Mouse (Mus musculus) midbrain, embryonic 12.5 days (tissue): Measurements from ENCODE around the gene B4galt1. TPM values are rescaled to one million over a fixed set of nuclear protein-coding genes. Genes with fewer than 3 reads are reported as not detected.

Experiments used
- ATAC-seq: fragments of 200-750 bp; cut with Nextera tagmentation; 2 replicates; pipeline ENCODE4 v1.8.0; 2017; ENCODE audit warnings: low read depth, moderate TSS enrichment, moderate library complexity; ENCODE audit not compliant: low FRiP score
- H3K27ac ChIP-seq: fragments of 300-500 bp; sonication (generic); replicated peaks from 2 replicates; pipeline ENCODE4 v1.5.1; 2016; ENCODE audit warnings: mild to moderate bottlenecking
- H3K27me3 ChIP-seq: fragments of 300-500 bp; sonication (generic); 2 replicates; pipeline ENCODE4 v1.6.1; 2016; ENCODE audit warnings: mild to moderate bottlenecking
- H3K36me3 ChIP-seq: fragments of 300-500 bp; sonication (generic); 2 replicates; pipeline ENCODE4 v1.6.1; 2016
- H3K4me1 ChIP-seq: fragments of 300-500 bp; sonication (generic); 2 replicates; pipeline ENCODE4 v1.6.1; 2016
- H3K4me2 ChIP-seq: fragments of 300-500 bp; sonication (generic); replicated peaks from 2 replicates; pipeline ENCODE4 v1.6.1; 2016; ENCODE audit warnings: mild to moderate bottlenecking, moderate library complexity
- H3K4me3 ChIP-seq: fragments of 300-500 bp; sonication (generic); 2 replicates; pipeline ENCODE4 v1.5.1; 2016; ENCODE audit warnings: mild to moderate bottlenecking
- H3K9ac ChIP-seq: fragments of 300-500 bp; sonication (generic); replicated peaks from 2 replicates; pipeline ENCODE4 v1.6.1; 2016; ENCODE audit warnings: mild to moderate bottlenecking, moderate library complexity
- H3K9me3 ChIP-seq: fragments of 300-500 bp; sonication (generic); 2 replicates; pipeline ENCODE4 v1.6.1; 2016; ENCODE audit warnings: mild to moderate bottlenecking
- WGBS: fragments of 180-500 bp; shearing (Covaris S2); methylation state at CpG from one replicate; pipeline ENCODE4 v1.1.7; 2016; 5-methylcytosine and 5-hydroxymethylcytosine counted together
- polyA plus RNA-seq: library from polyadenylated mRNA; unstranded; fragments of >200 nt; fragmentation: Nextera tagmentation; extraction: Ambion mirVana; gene quantifications from 2 replicates; pipeline ENCODE4 v1.2.1, GENCODE M21; 2016

The B4galt1 gene
- polyA plus RNA-seq, 1 experiment from 2014 or later, result 15.2 TPM

DNA sequence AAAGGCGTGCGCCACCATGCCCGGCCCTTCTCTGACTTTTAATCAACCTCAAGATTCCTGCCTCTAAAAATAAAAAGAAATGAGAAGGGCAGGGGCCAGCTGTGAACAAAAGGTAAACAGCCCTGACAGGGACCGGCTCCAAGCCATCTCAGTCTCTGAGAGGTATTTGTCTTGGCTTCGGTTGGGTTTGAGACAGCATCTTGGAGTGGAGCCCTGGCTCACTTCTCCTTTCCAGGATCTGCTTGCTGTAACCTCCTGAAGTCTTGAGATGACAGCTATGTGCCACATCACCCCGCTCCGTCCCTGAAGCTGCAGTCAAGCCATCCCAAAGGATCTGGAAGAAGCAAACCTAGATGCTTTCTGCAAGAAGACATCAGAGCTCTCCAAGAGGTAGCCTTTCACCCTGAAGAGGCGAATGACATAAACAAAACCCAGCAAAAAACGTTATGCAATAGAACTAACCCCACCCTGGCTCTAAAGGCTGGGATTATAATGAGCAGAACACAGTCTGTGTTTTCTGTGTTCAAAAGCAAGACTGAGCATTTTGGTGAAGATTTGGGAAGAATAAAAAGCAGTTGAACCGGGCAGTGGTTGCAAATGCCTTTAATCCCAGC, 69.1 kb downstream of the B4galt1 start:
- H3K36me3 ChIP-seq, result no peaks in the 10 kb centered on the region
- no peak overlapping the region for H3K4me2 ChIP-seq
- no peak overlapping the region for H3K4me3 ChIP-seq
- no peaks in the 10 kb centered on the region for H3K4me1 ChIP-seq
- H3K27ac ChIP-seq, result no peak overlapping the region
- H3K9me3 ChIP-seq, result no peaks in the 10 kb centered on the region
- H3K9ac ChIP-seq, result no peak overlapping the region
- WGBS, result 85% methylated on average over 10 of the region's 10 CpGs
- ATAC-seq, result no peak
- no peaks in the 10 kb centered on the region for H3K27me3 ChIP-seq

DNA sequence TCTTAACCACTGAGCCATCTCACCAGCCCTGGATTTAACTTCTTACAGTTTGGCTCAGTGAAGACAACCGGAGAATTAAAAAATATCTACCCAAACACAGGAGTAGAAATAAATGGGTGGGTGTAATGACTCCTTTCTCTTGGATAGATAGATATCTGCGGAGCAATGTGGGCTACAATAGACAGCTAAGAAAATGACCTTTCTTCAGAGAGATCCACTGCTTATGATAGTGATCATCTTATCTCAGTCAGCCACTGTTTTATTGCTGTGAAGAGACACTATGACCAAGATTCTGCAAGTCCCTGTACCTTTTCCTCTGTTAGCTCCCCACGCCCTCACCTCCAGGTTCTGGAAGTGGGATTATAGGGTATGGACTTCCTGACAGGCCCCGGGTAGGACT, 70.8 kb downstream of the B4galt1 start:
- H3K27me3 ChIP-seq, result no peaks in the 10 kb centered on the region
- ATAC-seq, result no peak
- no peaks in the 10 kb centered on the region for H3K4me1 ChIP-seq
- no peaks in the 10 kb centered on the region for H3K36me3 ChIP-seq
- no peak overlapping the region for H3K4me3 ChIP-seq
- H3K4me2 ChIP-seq, result no peak overlapping the region
- no peaks in the 10 kb centered on the region for H3K9me3 ChIP-seq
- no peak overlapping the region for H3K27ac ChIP-seq
- no peak overlapping the region for H3K9ac ChIP-seq
- 90% methylated on average over 4 of the region's 4 CpGs for WGBS

DNA sequence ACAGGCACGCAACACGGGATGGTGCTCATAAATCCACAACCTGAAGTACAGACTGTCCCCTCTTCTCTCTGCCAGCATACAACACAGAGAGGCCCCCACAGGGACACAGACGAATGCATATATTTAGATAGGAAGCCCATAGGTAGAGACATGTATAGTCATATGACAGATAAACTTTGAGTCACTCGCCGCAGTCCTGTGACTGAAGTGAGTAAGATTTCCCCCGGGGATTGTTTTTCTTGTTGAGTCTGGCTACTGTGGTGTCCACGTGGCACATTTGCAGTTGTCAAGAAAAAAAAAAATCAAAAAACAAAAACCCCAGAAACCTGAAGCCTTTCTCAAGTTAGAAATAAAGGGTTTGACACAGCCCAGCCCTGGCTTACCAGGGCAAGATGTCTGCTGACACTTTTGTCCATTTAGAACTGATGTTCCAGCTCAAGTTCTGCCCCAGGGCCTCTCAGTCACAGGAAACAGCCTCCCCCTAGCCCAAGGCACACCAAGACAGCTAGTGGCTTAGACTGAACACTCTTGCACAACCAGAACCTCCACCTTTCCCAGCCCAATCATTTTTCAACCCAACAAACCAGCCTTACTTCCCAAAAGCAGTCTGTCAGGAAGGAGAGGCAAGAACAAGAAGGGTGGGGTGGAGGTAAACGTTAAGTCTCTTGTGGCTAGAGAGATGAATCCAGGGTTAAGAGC, 71.9 kb downstream of the B4galt1 start:
- Histone ChIP-seq H3K36me3 (no peaks in the 10 kb centered on the region), H3K9ac (no peak overlapping the region), H3K27ac (no peak overlapping the region), H3K4me3 (no peak overlapping the region), H3K9me3 (no peaks in the 10 kb centered on the region), H3K27me3 (no peaks in the 10 kb centered on the region), H3K4me2 (no peak overlapping the region), H3K4me1 (no peaks in the 10 kb centered on the region)
- no peak for ATAC-seq
- 80% methylated on average over 8 of the region's 8 CpGs for WGBS

DNA sequence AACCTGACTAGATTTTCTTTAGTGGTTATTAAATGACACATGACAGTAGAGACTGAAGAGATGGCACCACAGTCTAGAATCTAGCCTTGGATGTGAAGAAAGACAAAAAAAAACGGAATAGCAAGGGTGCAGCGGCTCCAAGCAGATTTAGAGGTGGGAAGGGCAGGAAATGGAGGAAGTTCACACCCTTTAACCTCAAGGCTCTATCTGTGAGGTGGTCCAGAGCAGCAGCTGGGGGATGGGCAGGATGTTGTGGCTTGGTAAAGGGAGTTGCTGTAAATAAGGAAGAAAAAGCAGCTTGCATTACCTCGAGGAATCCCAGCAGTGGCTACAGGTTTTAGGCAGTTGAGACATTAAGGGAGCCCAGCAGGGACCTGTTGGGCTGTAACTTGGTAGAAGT, 72.7 kb downstream of the B4galt1 start:
- Histone ChIP-seq H3K4me1 (no peaks in the 10 kb centered on the region), H3K4me3 (no peak overlapping the region), H3K4me2 (no peak overlapping the region), H3K9ac (no peak overlapping the region), H3K9me3 (no peaks in the 10 kb centered on the region), H3K27ac (no peak overlapping the region), H3K27me3 (no peaks in the 10 kb centered on the region), H3K36me3 (no peaks in the 10 kb centered on the region)
- 48% methylated on average over 3 of the region's 3 CpGs for WGBS
- no peak for ATAC-seq

DNA sequence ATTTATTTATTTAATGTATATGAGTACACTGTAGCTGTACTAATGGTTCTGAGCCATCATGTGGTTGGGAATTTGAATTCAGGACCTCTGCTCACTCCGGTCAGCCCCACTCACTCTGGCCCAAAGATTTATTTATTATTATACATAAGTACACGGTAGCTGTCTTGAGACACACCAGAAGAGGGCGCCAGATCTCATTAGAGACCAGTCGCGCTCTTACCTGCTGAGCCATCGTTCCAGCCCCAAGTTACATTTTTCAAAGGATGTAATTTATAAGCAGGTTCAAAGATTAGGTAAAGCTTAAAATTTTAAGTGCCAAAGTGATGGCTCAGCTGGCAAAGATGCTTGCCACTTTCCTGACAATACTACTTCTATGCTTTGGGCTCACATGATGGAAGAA, 75.1 kb downstream of the B4galt1 start:
- H3K27me3 ChIP-seq, result peaks cover 4% of the 10 kb centered on the region

DNA sequence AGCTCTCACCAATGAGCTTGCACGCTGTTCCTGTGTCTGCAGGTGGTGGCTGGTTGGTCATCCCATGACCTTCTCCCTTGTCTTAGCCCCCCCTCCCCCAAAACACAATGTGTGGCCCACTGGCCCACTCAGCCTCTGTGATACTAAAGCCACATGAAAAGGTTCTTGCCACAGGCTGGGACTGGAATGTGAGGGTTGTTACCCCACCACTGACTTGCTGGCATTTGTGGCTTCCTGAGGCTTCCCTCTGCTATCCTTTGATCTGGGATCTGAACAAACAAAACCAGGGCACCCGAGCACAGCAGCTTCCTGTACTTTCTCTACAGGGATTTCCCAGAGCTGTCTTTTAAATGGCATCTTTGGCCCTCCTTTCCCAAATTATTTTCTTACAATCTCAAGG, 76.7 kb downstream of the B4galt1 start:
- H3K27ac ChIP-seq, result no peak overlapping the region
- peaks cover 9% of the 10 kb centered on the region for H3K4me1 ChIP-seq
- no peaks in the 10 kb centered on the region for H3K9me3 ChIP-seq
- no peak for ATAC-seq
- H3K27me3 ChIP-seq, result peaks cover 4% of the 10 kb centered on the region
- H3K36me3 ChIP-seq, result no peaks in the 10 kb centered on the region
- 16% methylated on average over 2 of the region's 2 CpGs for WGBS
- no peak overlapping the region for H3K4me2 ChIP-seq
- H3K4me3 ChIP-seq, result no peak overlapping the region
- H3K9ac ChIP-seq, result no peak overlapping the region

More for the DNA sequence above, 75.1 kb downstream of the B4galt1 start:
- Histone ChIP-seq H3K9me3 (no peaks in the 10 kb centered on the region), H3K4me3 (no peak overlapping the region), H3K4me1 (peaks cover 5% of the 10 kb centered on the region), H3K27ac (no peak overlapping the region), H3K9ac (no peak overlapping the region), H3K36me3 (no peaks in the 10 kb centered on the region), H3K4me2 (no peak overlapping the region)
- ATAC-seq, result no peak
- 88% methylated on average over 6 of the region's 6 CpGs for WGBS

DNA sequence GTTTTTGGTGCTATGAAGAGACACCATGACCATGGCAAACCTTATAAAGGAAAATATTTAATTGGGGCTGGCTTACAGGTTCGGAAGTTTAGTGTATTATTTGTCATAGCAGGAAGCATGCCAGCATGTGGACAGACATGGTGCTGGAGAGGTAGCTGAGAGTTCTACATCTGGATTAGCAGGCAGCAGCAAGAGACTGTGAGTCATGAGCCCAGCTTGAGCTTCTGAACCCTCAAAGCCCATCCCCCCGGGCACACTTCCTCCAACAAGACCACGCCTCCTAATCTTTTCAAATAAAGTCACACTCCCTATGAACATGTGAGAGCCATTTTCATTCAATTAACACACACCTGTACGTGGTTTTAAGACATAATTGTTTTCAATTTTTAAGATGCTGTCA, 77.4 kb downstream of the B4galt1 start:
- ATAC-seq, result no peak
- H3K9ac ChIP-seq, result no peak overlapping the region
- no peak overlapping the region for H3K4me3 ChIP-seq
- H3K36me3 ChIP-seq, result no peaks in the 10 kb centered on the region
- 85% methylated on average over 4 of the region's 4 CpGs for WGBS
- H3K9me3 ChIP-seq, result no peaks in the 10 kb centered on the region
- H3K4me1 ChIP-seq, result peaks cover 9% of the 10 kb centered on the region
- no peak overlapping the region for H3K4me2 ChIP-seq
- no peak overlapping the region for H3K27ac ChIP-seq
- H3K27me3 ChIP-seq, result peaks cover 4% of the 10 kb centered on the region

DNA sequence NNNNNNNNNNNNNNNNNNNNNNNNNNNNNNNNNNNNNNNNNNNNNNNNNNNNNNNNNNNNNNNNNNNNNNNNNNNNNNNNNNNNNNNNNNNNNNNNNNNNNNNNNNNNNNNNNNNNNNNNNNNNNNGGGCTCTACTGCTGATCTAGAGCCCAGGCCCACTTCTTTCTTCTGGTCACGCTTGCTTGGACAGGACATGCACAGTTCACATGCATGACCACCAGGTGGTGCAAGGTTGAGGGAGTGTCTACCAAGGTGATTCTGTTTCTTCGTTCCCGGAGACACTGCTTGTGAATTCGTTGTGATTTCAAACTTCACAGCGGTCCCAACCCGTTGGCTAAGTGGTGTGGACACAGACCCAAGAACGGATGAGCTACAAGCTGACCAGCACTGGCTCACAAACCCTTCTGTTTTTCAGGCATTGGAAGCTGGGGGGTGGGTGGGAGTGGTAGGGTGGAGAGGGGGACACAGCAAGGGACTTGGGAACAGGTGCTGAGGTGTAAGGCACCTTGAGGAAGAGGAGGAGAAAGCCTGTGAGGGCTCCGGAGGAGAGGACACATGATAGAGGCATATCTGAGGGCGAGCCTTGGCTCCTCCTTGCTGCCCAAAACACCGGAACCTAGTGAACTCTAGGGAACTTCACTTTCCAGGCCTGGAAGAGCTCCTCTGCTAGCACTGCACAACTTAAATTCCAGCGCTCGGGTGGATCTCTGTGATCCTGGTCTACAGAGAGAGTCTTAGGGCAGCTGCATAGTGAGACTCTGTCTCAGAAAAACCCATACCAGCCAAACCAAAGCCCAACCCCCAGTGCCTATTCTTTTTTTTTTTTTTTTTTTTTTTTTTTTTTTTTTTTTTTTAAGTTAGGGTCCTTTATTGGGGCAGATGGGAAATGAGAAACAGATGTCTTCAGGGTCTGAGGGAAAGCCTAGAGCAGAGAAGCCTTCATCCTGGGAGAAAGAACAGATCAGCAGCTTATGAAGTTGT, 79.2 kb downstream of the B4galt1 start:
- ATAC-seq, result no peak; the same call in none of the 2 replicates
- H3K36me3 ChIP-seq, result no peaks in the 10 kb centered on the region
- H3K9ac ChIP-seq, result peak overlapping the region; percentile 31; the same call in 1 of the 2 replicates
- peaks cover 4% of the 10 kb centered on the region for H3K27me3 ChIP-seq
- no peaks in the 10 kb centered on the region for H3K9me3 ChIP-seq
- H3K4me3 ChIP-seq, result no peak overlapping the region
- H3K4me1 ChIP-seq, result peaks cover 9% of the 10 kb centered on the region
- H3K4me2 ChIP-seq, result peak overlapping the region; percentile 41
- no peak overlapping the region for H3K27ac ChIP-seq
- WGBS, result 28% methylated on average over 12 of the region's 12 CpGs

DNA sequence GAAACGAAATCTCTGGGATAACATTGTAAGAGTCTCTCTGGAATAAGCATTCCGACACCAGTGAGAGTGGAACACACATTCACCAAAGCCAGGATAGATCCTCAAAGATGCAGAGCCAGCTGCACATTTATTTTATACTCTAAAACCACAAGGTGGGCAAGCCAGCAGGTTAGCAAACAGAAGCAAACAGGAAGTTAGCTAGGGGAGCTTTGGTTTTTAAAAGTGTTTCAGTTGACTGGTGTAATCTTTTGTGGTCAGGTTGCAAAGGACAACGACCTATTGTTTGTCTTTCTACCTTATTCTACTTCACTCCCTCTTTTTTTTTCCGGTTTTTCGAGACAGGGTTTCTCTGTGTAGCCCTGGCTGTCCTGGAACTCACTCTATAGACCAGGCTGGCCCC, 93.9 kb downstream of the B4galt1 start:
- ATAC-seq, result no peak
- peaks cover 3% of the 10 kb centered on the region; the same call in 1 of the 2 replicates for H3K27me3 ChIP-seq
- no peak overlapping the region for H3K4me2 ChIP-seq
- H3K27ac ChIP-seq, result no peak overlapping the region
- peaks cover 9% of the 10 kb centered on the region; the same call in 1 of the 2 replicates for H3K36me3 ChIP-seq
- peaks cover 7% of the 10 kb centered on the region for H3K4me1 ChIP-seq
- no peak overlapping the region for H3K9ac ChIP-seq
- no peaks in the 10 kb centered on the region for H3K9me3 ChIP-seq
- H3K4me3 ChIP-seq, result no peak overlapping the region
- 54% methylated on average over 5 of the region's 5 CpGs for WGBS

DNA sequence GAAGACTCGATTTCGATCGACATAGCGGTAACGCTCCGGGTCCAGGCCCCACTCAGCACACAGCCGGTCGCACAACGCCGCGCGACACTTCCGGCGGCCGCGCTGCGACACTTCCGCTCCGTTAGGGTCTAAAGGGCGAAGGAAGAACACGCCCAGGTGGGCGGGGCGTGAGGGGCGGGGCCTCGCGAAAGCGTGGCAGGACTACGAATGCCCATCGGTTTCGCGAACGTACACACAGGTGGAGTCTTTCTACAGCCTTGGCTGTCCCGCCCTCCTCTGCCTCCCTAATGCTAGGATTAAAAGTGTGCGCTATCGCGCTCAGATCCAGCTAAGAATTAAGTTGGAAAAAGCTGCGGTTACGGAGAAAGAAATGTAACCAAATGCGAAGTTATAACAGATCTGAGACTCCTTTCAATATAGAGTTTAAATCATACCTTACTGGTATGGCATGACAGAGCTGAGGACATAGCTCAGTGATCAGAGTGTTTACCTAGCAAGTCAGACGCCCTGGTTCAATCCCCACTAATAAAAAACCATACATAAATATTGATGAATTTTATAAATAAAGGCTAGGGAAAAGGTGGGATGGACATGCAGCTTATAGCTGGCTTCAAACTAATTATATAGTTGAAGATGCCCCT, 95.9 kb downstream of the B4galt1 start, which contains the start of gene Smu1:
Gene Smu1, minus strand, starts transcription at position 144 of the 641 bp plus-strand sequence.
- Histone ChIP-seq H3K9me3 (no peaks in the 10 kb centered on the region), H3K9ac (peak within 1 kb of the TSS; percentile 86), H3K4me2 (peak within 1 kb of the TSS; percentile 89), H3K4me3 (peak within 1 kb of the TSS; percentile 99), H3K27me3 (peaks cover 3% of the 10 kb centered on the region; the same call in 1 of the 2 replicates), H3K27ac (peak within 1 kb of the TSS; percentile 49; the same call in 1 of the 2 replicates), H3K36me3 (peaks cover 29% of the 10 kb centered on the region), H3K4me1 (peaks cover 7% of the 10 kb centered on the region)
- under 1% methylated on average over 40 of the region's 40 CpGs for WGBS
- peak; percentile 99 for ATAC-seq

DNA sequence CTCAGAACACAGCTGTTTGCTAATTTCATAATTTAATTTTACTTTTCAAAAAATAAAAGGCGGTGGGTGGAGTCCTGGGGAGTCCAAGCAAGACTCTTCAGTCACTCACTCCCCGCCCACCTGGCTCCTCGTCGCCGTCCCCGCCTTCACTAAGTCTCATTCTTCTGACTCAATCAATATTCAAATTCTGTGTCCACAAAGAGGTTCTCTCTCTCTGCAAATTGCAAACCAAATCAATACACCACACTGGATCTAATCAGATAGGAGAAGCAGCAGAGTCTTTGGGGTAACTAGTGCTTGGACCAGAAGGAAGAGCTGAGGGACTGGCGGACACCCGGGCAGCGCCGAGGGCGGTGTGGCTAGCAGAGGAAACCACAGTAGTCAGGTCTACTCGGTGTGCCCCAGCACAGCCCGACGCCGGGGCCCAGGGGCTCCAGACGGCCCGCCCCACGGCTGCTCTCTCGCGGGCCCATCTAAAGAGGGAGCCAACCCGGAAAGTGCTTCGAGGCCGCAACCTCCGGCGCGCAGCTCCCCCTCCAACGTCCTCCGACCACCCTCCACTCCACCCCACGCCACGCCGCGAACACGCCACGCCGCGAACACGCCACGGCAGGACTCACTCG, 96.5 kb downstream of the B4galt1 start:
- Histone ChIP-seq H3K9me3 (no peaks in the 10 kb centered on the region), H3K27ac (peak overlapping the region; percentile 49; the same call in 1 of the 2 replicates), H3K4me1 (peaks cover 7% of the 10 kb centered on the region), H3K4me3 (peak overlapping the region; percentile 99), H3K4me2 (peak overlapping the region; percentile 89), H3K36me3 (peaks cover 34% of the 10 kb centered on the region), H3K27me3 (peaks cover 3% of the 10 kb centered on the region; the same call in 1 of the 2 replicates), H3K9ac (peak overlapping the region; percentile 86)
- ATAC-seq, result peak; percentile 81
- under 1% methylated on average over 39 of the region's 39 CpGs for WGBS
